Mouse (Mus musculus) frontal cortex, postnatal 36 days (tissue): ENCODE measurements around the gene Defa32.
"Not testable (repeated sequence)": the region's sequence is repeated elsewhere in the genome, so short reads cannot be mapped to it uniquely, and the experiment has no call there.

Experiments used
- DNase-seq, 2 experiments: peaks; one replicate each; pipeline ENCODE4 v3.0.0; 2022; ENCODE audit warnings: low spot score in 2 of 2

The Defa32 gene

DNA sequence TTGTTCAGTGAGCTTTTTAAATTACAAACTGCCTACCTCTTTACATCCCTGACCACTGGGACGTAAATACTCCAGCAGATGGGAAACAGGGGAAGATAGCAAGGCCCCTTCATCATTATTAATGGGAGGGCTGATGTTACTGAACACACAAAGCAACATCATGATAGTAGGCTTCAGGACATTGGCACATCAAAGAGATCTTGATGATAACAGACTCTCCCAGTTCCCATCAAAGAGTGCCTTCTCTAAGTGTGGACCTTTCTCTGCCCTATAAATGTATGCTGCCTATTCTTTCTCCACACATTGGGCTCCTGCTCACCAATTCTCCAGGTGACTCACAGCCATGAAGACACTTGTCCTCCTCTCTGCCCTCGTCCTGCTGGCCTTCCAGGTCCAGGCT is at the start of gene Defa32:
TSS of gene Defa32 (plus strand) at position 301 of the 400 bp plus-strand sequence.
- DNase-seq = not testable (repeated sequence)

DNA sequence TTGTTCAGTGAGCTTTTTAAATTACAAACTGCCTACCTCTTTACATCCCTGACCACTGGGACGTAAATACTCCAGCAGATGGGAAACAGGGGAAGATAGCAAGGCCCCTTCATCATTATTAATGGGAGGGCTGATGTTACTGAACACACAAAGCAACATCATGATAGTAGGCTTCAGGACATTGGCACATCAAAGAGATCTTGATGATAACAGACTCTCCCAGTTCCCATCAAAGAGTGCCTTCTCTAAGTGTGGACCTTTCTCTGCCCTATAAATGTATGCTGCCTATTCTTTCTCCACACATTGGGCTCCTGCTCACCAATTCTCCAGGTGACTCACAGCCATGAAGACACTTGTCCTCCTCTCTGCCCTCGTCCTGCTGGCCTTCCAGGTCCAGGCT is 19.9 kb upstream of the Defa32 start, which contains the start of gene Defa20:
TSS of gene Defa20 (plus strand) at position 301 of the 400 bp plus-strand sequence.
- DNase-seq = not testable (repeated sequence)

DNA sequence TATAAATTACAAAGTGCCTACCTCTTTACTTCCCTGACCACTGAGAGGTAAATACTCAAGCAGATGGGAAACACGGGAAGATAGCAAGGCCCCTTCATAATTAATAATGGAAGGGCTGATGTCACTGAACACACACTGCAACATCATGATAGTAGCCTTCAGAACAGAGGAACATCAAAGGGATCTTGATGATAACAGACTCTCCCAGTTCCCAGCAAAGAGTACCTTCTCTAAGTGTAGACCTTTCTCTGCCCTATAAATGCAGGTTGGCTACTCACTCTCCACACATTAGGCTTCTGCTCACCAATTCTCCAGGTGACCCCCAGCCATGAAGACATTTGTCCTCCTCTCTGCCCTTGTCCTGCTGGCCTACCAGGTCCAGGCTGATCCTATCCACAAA is 36.3 kb downstream of the Defa32 start, which contains the start of gene Defa37:
TSS of gene Defa37 (plus strand) at position 301 of the 400 bp plus-strand sequence.
- DNase-seq = not testable (repeated sequence)
